Mouse (Mus musculus) midbrain, embryonic 15.5 days (tissue): Measurements from ENCODE around the gene Met. TPM values are rescaled to one million over a fixed set of nuclear protein-coding genes. Genes with fewer than 3 reads are reported as not detected.

Source experiments
- ATAC-seq: fragments of 200-750 bp; cut with Nextera tagmentation; replicated peaks from 2 replicates; pipeline ENCODE4 v1.8.0; 2017; ENCODE audit warnings: moderate TSS enrichment
- H3K27ac ChIP-seq: fragments of 300-500 bp; sonication (generic); 2 replicates; pipeline ENCODE4 v1.5.1; 2015; ENCODE audit warnings: mild to moderate bottlenecking, inconsistent platforms
- H3K27me3 ChIP-seq: fragments of 300-500 bp; sonication (generic); replicated peaks from 2 replicates; pipeline ENCODE4 v1.6.1; 2015; ENCODE audit warnings: inconsistent platforms
- H3K36me3 ChIP-seq: fragments of 300-500 bp; sonication (generic); replicated peaks from 2 replicates; pipeline ENCODE4 v1.6.1; 2015; ENCODE audit warnings: inconsistent platforms
- H3K4me1 ChIP-seq: fragments of 300-500 bp; sonication (generic); 2 replicates; pipeline ENCODE4 v1.6.1; 2015; ENCODE audit warnings: inconsistent platforms
- H3K4me2 ChIP-seq: fragments of 300-500 bp; sonication (generic); 2 replicates; pipeline ENCODE4 v1.6.1; 2015; ENCODE audit warnings: inconsistent platforms, mild to moderate bottlenecking, moderate library complexity
- H3K4me3 ChIP-seq: fragments of 300-500 bp; sonication (generic); 2 replicates; pipeline ENCODE4 v1.5.1; 2015; ENCODE audit warnings: mild to moderate bottlenecking, inconsistent platforms
- H3K9ac ChIP-seq: fragments of 300-500 bp; sonication (generic); 2 replicates; pipeline ENCODE4 v1.6.1; 2015; ENCODE audit warnings: mild to moderate bottlenecking, inconsistent platforms
- H3K9me3 ChIP-seq: fragments of 300-500 bp; sonication (generic); 2 replicates; pipeline ENCODE4 v1.6.1; 2016; ENCODE audit warnings: inconsistent platforms
- WGBS: fragments of 180-500 bp; shearing (Covaris S2); methylation state at CpG from one replicate; pipeline ENCODE4 v1.1.7; 2015; ENCODE audit warnings: mixed read lengths; 5-methylcytosine and 5-hydroxymethylcytosine counted together
- polyA plus RNA-seq: library from polyadenylated mRNA; unstranded; fragments of >200 nt; fragmentation: Nextera tagmentation; extraction: Ambion mirVana; gene quantifications from 2 replicates; pipeline ENCODE4 v1.2.1, GENCODE M21; 2015

Gene Met
- polyA plus RNA-seq, 1 experiment from 2014 or later, result 0.99 TPM

DNA sequence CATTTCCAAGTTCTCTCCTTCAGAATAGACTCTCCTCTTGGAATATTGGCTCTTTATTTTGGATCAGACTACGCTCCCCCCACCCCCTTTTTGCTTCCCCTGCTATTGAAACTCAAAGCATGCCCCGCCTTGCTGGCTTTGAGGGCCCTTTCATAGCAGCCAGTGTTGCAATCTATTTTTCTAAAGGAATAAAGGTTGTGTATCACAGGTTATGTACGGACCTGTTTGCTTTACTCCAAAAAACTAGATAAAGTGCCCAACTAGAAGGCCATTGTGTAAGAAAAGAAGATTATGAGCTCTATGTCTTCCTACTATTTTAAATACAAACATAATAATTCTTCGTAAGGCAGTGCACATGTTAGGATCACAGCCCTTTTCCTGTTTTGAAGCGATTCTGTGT, 5.4 kb downstream of the Met start:
- ATAC-seq, result no peak
- Histone ChIP-seq H3K4me1 (peaks cover 9% of the 10 kb centered on the region), H3K36me3 (no peaks in the 10 kb centered on the region), H3K27me3 (peaks cover 7% of the 10 kb centered on the region; the same call in 1 of the 2 replicates), H3K9ac (no peak overlapping the region), H3K4me2 (no peak overlapping the region), H3K4me3 (no peak overlapping the region), H3K9me3 (no peaks in the 10 kb centered on the region), H3K27ac (no peak overlapping the region)
- WGBS, result 91% methylated on average over 5 of the region's 5 CpGs

DNA sequence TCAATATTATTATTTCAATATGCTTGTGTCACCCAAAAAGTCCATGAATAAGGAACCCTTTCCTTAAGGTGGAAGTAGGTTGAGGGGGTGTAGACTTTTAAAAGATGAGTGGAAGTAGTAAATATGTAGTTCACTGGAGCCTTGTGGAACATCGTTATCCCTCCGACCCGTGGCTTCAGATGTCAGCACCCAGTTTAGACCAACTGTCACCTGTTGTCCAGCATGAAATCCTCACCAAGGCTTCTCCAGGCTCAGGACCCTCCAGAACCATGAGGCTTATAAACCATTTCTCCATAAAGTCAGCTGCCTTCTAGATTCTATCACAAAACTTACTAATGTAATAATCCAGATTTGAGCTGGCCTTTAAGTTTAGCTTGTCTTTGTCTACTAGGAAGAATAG, 9.5 kb downstream of the Met start:
- Histone ChIP-seq H3K27me3 (0 out of 2 replicates have a peak, but pooled peaks cover 2% of the 10 kb centered on the region), H3K36me3 (no peaks in the 10 kb centered on the region), H3K4me1 (no peaks in the 10 kb centered on the region), H3K4me2 (no peak overlapping the region), H3K9ac (no peak overlapping the region), H3K9me3 (no peaks in the 10 kb centered on the region), H3K27ac (no peak overlapping the region), H3K4me3 (no peak overlapping the region)
- no peak for ATAC-seq
- WGBS, result 92% methylated on average over 3 of the region's 3 CpGs

DNA sequence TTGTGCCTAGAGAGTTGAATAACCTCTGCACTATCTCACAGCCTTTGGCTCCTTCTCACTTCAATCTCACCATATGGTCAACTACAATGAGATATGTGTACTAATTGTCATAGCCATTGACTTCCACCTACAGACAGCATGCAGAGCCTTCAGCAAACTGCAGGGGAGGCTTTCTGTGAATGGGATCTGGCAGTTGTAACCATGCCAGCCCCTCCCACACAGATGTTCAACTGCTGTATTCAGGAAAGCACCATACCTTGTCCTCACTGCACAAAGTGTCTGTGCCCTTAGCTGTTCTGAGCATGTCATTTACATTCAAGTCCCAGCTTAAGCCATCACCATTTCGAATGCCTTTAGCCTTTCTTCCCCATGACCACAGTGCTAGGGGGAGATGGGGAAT, 14.2 kb downstream of the Met start:
- WGBS, result 71% methylated on average over 1 of the region's 1 CpGs

GRCm38 (mm10) chr6:17478252-17478651, 14.7 kb downstream of the Met start:
- ATAC-seq, result no peak
- 90% methylated on average over 6 of the region's 6 CpGs for WGBS

More for the DNA sequence above, 14.2 kb downstream of the Met start:
- Histone ChIP-seq H3K9ac (no peak overlapping the region), H3K4me1 (no peaks in the 10 kb centered on the region), H3K27me3 (0 out of 2 replicates have a peak, but pooled peaks cover 2% of the 10 kb centered on the region), H3K4me2 (no peak overlapping the region), H3K9me3 (no peaks in the 10 kb centered on the region), H3K4me3 (no peak overlapping the region), H3K27ac (no peak overlapping the region), H3K36me3 (no peaks in the 10 kb centered on the region)
- no peak for ATAC-seq

GRCm38 (mm10) chr6:17478838-17479570, 15.4 kb downstream of the Met start:
- 66% methylated on average over 10 of the region's 10 CpGs for WGBS
- 0 out of 2 replicates have a peak, but pooled peaks cover 2% of the 10 kb centered on the region for H3K27me3 ChIP-seq
- H3K9me3 ChIP-seq, result no peaks in the 10 kb centered on the region
- H3K36me3 ChIP-seq, result no peaks in the 10 kb centered on the region
- no peak overlapping the region for H3K9ac ChIP-seq
- no peak for ATAC-seq
- no peak overlapping the region for H3K4me3 ChIP-seq
- H3K27ac ChIP-seq, result no peak overlapping the region
- no peak overlapping the region for H3K4me2 ChIP-seq
- H3K4me1 ChIP-seq, result no peaks in the 10 kb centered on the region

More at GRCm38 (mm10) chr6:17478252-17478651, 14.7 kb downstream of the Met start:
- no peaks in the 10 kb centered on the region for H3K36me3 ChIP-seq
- no peaks in the 10 kb centered on the region for H3K4me1 ChIP-seq
- H3K9me3 ChIP-seq, result no peaks in the 10 kb centered on the region
- no peak overlapping the region for H3K4me3 ChIP-seq
- H3K27me3 ChIP-seq, result 0 out of 2 replicates have a peak, but pooled peaks cover 2% of the 10 kb centered on the region
- H3K9ac ChIP-seq, result no peak overlapping the region
- no peak overlapping the region for H3K27ac ChIP-seq
- H3K4me2 ChIP-seq, result no peak overlapping the region

GRCm38 (mm10) chr6:17481068-17481467, 17.5 kb downstream of the Met start:
- 0 out of 2 replicates have a peak, but pooled peaks cover 2% of the 10 kb centered on the region for H3K27me3 ChIP-seq
- no peak overlapping the region for H3K4me3 ChIP-seq
- WGBS, result 80% methylated on average over 4 of the region's 4 CpGs
- H3K36me3 ChIP-seq, result no peaks in the 10 kb centered on the region
- H3K4me1 ChIP-seq, result no peaks in the 10 kb centered on the region
- no peak overlapping the region for H3K4me2 ChIP-seq
- ATAC-seq, result no peak
- no peaks in the 10 kb centered on the region for H3K9me3 ChIP-seq
- no peak overlapping the region for H3K9ac ChIP-seq
- H3K27ac ChIP-seq, result no peak overlapping the region

DNA sequence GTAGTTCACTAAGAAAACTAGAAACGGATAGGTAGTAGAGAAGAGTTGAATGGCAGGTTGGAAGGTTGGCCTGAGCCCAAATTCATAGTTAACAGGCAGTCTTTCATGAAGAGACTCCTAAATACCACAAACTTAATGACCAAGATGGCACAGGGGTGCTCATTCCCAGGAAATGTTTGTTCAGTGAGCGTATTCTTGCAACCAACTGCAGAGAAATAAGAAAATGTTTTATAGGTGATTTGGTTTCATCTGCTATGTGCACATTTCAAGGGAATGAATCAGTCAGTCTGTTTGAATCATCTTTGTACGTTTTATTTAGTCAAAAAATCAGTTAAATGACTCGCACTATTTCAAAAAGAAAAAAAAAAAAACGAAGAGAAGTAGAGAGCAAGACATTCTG, 21.6 kb downstream of the Met start:
- H3K4me3 ChIP-seq, result no peak overlapping the region
- H3K9ac ChIP-seq, result no peak overlapping the region
- H3K27me3 ChIP-seq, result no peaks in the 10 kb centered on the region
- ATAC-seq, result no peak
- H3K27ac ChIP-seq, result no peak overlapping the region
- no peaks in the 10 kb centered on the region for H3K4me1 ChIP-seq
- H3K4me2 ChIP-seq, result no peak overlapping the region
- H3K36me3 ChIP-seq, result no peaks in the 10 kb centered on the region
- H3K9me3 ChIP-seq, result no peaks in the 10 kb centered on the region
- 89% methylated on average over 5 of the region's 5 CpGs for WGBS

GRCm38 (mm10) chr6:17485782-17486181, 22.2 kb downstream of the Met start:
- 94% methylated on average over 7 of the region's 7 CpGs for WGBS
- Histone ChIP-seq H3K27ac (no peak overlapping the region), H3K4me1 (no peaks in the 10 kb centered on the region), H3K27me3 (no peaks in the 10 kb centered on the region), H3K9me3 (no peaks in the 10 kb centered on the region), H3K4me3 (no peak overlapping the region), H3K9ac (no peak overlapping the region), H3K36me3 (no peaks in the 10 kb centered on the region), H3K4me2 (no peak overlapping the region)
- no peak for ATAC-seq

- Histone ChIP-seq H3K4me2 (no peak overlapping the region), H3K9ac (no peak overlapping the region), H3K4me1 (no peaks in the 10 kb centered on the region), H3K9me3 (no peaks in the 10 kb centered on the region), H3K4me3 (no peak overlapping the region), H3K27me3 (no peaks in the 10 kb centered on the region), H3K36me3 (no peaks in the 10 kb centered on the region), H3K27ac (no peak overlapping the region)
- no peak for ATAC-seq
- 80% methylated on average over 2 of the region's 2 CpGs for WGBS
These were observed 24.8 kb downstream of the Met start for GRCm38 (mm10) chr6:17488291-17488817.

DNA sequence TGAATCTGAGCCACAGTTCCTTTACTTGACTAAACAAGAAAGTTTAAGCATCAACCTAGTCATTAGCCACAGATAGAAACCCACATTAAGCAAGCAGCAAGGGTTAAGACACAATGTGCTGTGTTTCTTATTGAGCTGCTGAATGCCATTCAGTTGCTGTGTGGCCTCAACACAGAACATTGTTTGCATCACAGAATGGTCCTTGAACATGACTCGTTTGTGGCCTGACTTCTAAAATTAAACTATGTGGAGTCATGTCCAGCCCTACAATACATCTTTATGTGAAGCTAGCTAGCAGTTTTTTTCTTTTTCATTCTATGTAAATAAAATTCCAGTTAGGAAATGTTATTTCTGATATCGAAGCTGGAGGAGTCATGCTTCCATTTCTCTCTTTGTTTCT, 27.2 kb downstream of the Met start:
- H3K27ac ChIP-seq, result no peak overlapping the region
- no peaks in the 10 kb centered on the region for H3K27me3 ChIP-seq
- no peaks in the 10 kb centered on the region for H3K4me1 ChIP-seq
- H3K9me3 ChIP-seq, result no peaks in the 10 kb centered on the region
- H3K36me3 ChIP-seq, result no peaks in the 10 kb centered on the region
- H3K9ac ChIP-seq, result no peak overlapping the region
- 55% methylated on average over 2 of the region's 2 CpGs for WGBS
- H3K4me3 ChIP-seq, result no peak overlapping the region
- no peak overlapping the region for H3K4me2 ChIP-seq
- ATAC-seq, result no peak

- 95% methylated on average over 10 of the region's 10 CpGs for WGBS
- H3K4me1 ChIP-seq, result no peaks in the 10 kb centered on the region
These were observed 27.9 kb downstream of the Met start for GRCm38 (mm10) chr6:17491502-17491901.

DNA sequence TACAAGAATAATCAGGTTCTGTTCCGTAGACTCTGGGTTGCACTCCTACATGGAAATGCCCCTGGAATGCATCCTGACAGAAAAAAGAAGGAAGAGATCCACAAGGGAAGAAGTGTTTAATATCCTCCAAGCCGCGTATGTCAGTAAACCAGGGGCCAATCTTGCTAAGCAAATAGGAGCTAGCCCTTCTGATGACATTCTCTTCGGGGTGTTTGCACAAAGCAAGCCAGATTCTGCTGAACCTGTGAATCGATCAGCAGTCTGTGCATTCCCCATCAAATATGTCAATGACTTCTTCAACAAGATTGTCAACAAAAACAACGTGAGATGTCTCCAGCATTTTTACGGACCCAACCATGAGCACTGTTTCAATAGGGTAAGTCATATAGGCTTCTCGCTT, 28.5 kb downstream of the Met start:
- no peak for ATAC-seq
- H3K9ac ChIP-seq, result no peak overlapping the region
- 93% methylated on average over 8 of the region's 8 CpGs for WGBS
- H3K4me1 ChIP-seq, result no peaks in the 10 kb centered on the region
- no peak overlapping the region for H3K4me2 ChIP-seq
- no peak overlapping the region for H3K4me3 ChIP-seq
- H3K9me3 ChIP-seq, result no peaks in the 10 kb centered on the region
- H3K36me3 ChIP-seq, result no peaks in the 10 kb centered on the region
- H3K27ac ChIP-seq, result no peak overlapping the region
- no peaks in the 10 kb centered on the region for H3K27me3 ChIP-seq

More at GRCm38 (mm10) chr6:17491502-17491901, 27.9 kb downstream of the Met start:
- Histone ChIP-seq H3K4me2 (no peak overlapping the region), H3K9ac (no peak overlapping the region), H3K9me3 (no peaks in the 10 kb centered on the region), H3K4me3 (no peak overlapping the region), H3K27ac (no peak overlapping the region), H3K36me3 (no peaks in the 10 kb centered on the region), H3K27me3 (no peaks in the 10 kb centered on the region)
- ATAC-seq, result no peak

DNA sequence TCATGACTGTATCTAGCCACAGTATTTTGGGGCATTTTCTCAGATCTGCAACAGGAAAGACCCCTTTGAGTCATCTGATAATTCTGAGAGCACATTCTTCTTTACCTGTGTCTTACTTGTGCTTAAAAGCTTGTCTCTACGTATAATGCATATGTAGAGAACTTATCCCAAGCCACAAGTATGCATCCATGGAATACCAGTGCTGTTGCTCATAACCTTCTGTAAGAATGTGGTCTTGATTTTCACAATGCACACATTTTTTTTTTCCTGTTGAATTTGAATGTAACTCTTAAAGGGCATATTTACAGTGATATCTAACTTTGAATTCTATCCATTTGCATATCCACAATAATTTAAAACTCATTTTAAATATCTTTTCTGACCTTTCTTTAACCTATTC, 31.8 kb downstream of the Met start:
- Histone ChIP-seq H3K9me3 (no peaks in the 10 kb centered on the region), H3K4me3 (no peak overlapping the region), H3K27ac (no peak overlapping the region), H3K27me3 (no peaks in the 10 kb centered on the region), H3K4me2 (no peak overlapping the region), H3K4me1 (no peaks in the 10 kb centered on the region), H3K36me3 (no peaks in the 10 kb centered on the region), H3K9ac (no peak overlapping the region)
- WGBS, result 85% methylated on average over 1 of the region's 1 CpGs
- ATAC-seq, result no peak
